Mouse (Mus musculus) midbrain, embryonic 11.5 days (tissue): ENCODE data around the gene Kdm5c. TPM values are rescaled to one million over a fixed set of nuclear protein-coding genes. Genes with fewer than 3 reads are reported as not detected.

Experiments
- ATAC-seq: fragments of 200-750 bp; cut with Nextera tagmentation; 2 replicates; pipeline ENCODE4 v1.8.0; 2017; ENCODE audit warnings: moderate TSS enrichment, moderate library complexity; ENCODE audit not compliant: low FRiP score
- DNase-seq: peaks from one replicate; pipeline ENCODE4 v3.0.0; 2015; ENCODE audit warnings: low spot score; ENCODE audit errors: missing footprints
- H3K27ac ChIP-seq: fragments of 300-500 bp; sonication (generic); 2 replicates; pipeline ENCODE4 v1.5.1; 2014; ENCODE audit warnings: low read depth, low read length
- H3K27me3 ChIP-seq: fragments of 300-500 bp; sonication (generic); 2 replicates; pipeline ENCODE4 v1.6.1; 2014; ENCODE audit warnings: mild to moderate bottlenecking, low read length, moderate library complexity, mixed read lengths; ENCODE audit not compliant: control insufficient read depth, insufficient read depth
- H3K36me3 ChIP-seq: fragments of 300-500 bp; sonication (generic); 2 replicates; pipeline ENCODE4 v1.6.1; 2014; ENCODE audit warnings: mild to moderate bottlenecking, low read length, moderate library complexity, mixed read lengths; ENCODE audit not compliant: control insufficient read depth, insufficient read depth
- H3K4me1 ChIP-seq: fragments of 300-500 bp; sonication (generic); 2 replicates; pipeline ENCODE4 v1.6.1; 2014; ENCODE audit warnings: low read length; ENCODE audit not compliant: control insufficient read depth, insufficient read depth
- H3K4me2 ChIP-seq: fragments of 300-500 bp; sonication (generic); 2 replicates; pipeline ENCODE4 v1.6.1; 2014; ENCODE audit warnings: mild to moderate bottlenecking, moderate library complexity
- H3K4me3 ChIP-seq: fragments of 300-500 bp; sonication (generic); 2 replicates; pipeline ENCODE4 v1.5.1; 2014; ENCODE audit warnings: low read depth, low read length
- H3K9ac ChIP-seq: fragments of 300-500 bp; sonication (generic); 2 replicates; pipeline ENCODE4 v1.6.1; 2014; ENCODE audit warnings: low read length
- H3K9me3 ChIP-seq: fragments of 300-500 bp; sonication (generic); 2 replicates; pipeline ENCODE4 v1.6.1; 2016; ENCODE audit warnings: low read length; ENCODE audit not compliant: control insufficient read depth
- WGBS: fragments of 180-500 bp; shearing (Covaris S2); extraction: QIAGEN DNeasy Blood & Tissue Kit; methylation state at CpG from one replicate; pipeline ENCODE4 v1.1.7; 2014; 5-methylcytosine and 5-hydroxymethylcytosine counted together
- polyA plus RNA-seq: library from polyadenylated mRNA; unstranded; fragments of >200 nt; fragmentation: Nextera tagmentation; extraction: Ambion mirVana; gene quantifications from 2 replicates; pipeline ENCODE4 v1.2.1, GENCODE M21; 2014

Gene Kdm5c
- polyA plus RNA-seq: 29.4 and 30.1 TPM in 2 replicates

GRCm38 (mm10) chrX:152232781-152233763, at the start of gene Kdm5c:
Gene Kdm5c, plus strand, starts transcription at chrX:152233020.
- no peaks in the 10 kb centered on the region; the same call in 1 of the 2 replicates for H3K36me3 ChIP-seq
- peak within 1 kb of the TSS; percentile 47; the same call in 1 of the 2 replicates for H3K27ac ChIP-seq
- DNase-seq (peak; percentile 100), ATAC-seq (peak; percentile 98)
- no peaks in the 10 kb centered on the region for H3K27me3 ChIP-seq
- no peaks in the 10 kb centered on the region for H3K9me3 ChIP-seq
- H3K4me1 ChIP-seq: peaks cover 12% of the 10 kb centered on the region
- peak within 1 kb of the TSS; percentile 56 for H3K4me2 ChIP-seq
- peak within 1 kb of the TSS; percentile 93 for H3K9ac ChIP-seq
- peak within 1 kb of the TSS; percentile 94 for H3K4me3 ChIP-seq
- under 1% methylated on average over 69 of the region's 69 CpGs for WGBS

- Histone ChIP-seq H3K9me3 (no peaks in the 10 kb centered on the region), H3K27ac (no peak overlapping the region), H3K4me2 (no peak overlapping the region), H3K4me3 (no peak overlapping the region), H3K4me1 (no peaks in the 10 kb centered on the region), H3K9ac (no peak overlapping the region), H3K27me3 (peaks cover 58% of the 10 kb centered on the region), H3K36me3 (no peaks in the 10 kb centered on the region)
- ATAC-seq (no peak), DNase-seq (no peak)
Measured at GRCm38 (mm10) chrX:152187151-152187550, 45.7 kb upstream of the Kdm5c start.

GRCm38 (mm10) chrX:152191266-152191665, 41.6 kb upstream of the Kdm5c start:
- no peak for ATAC-seq
- Histone ChIP-seq H3K27me3 (peaks cover 80% of the 10 kb centered on the region), H3K4me2 (no peak overlapping the region), H3K4me3 (no peak overlapping the region), H3K4me1 (no peaks in the 10 kb centered on the region), H3K9me3 (no peaks in the 10 kb centered on the region), H3K27ac (no peak overlapping the region), H3K36me3 (no peaks in the 10 kb centered on the region), H3K9ac (no peak overlapping the region)
- 83% methylated on average over 1 of the region's 1 CpGs for WGBS
- DNase-seq: no peak

GRCm38 (mm10) chrX:152197814-152198648, 34.8 kb upstream of the Kdm5c start:
- H3K9ac ChIP-seq: no peak overlapping the region
- peak; percentile 95 for DNase-seq
- 36% methylated on average over 1 of the region's 1 CpGs for WGBS
- H3K4me3 ChIP-seq: no peak overlapping the region
- H3K4me1 ChIP-seq: peaks cover 13% of the 10 kb centered on the region
- peak overlapping the region; percentile 78 for H3K27ac ChIP-seq
- H3K36me3 ChIP-seq: no peaks in the 10 kb centered on the region
- H3K9me3 ChIP-seq: no peaks in the 10 kb centered on the region
- H3K4me2 ChIP-seq: no peak overlapping the region; the same call in 1 of the 2 replicates
- ATAC-seq: peak; percentile 90
- peaks cover 88% of the 10 kb centered on the region for H3K27me3 ChIP-seq

GRCm38 (mm10) chrX:152201737-152202421, 30.9 kb upstream of the Kdm5c start:
- WGBS: 30% methylated on average over 4 of the region's 4 CpGs
- peaks cover 90% of the 10 kb centered on the region for H3K27me3 ChIP-seq
- no peak for DNase-seq

GRCm38 (mm10) chrX:152202422-152203103, 30.3 kb upstream of the Kdm5c start:
- 0 out of 2 replicates have a peak, but pooled peaks have one; percentile 6 for ATAC-seq
- Histone ChIP-seq H3K9ac (no peak overlapping the region), H3K27ac (no peak overlapping the region), H3K36me3 (no peaks in the 10 kb centered on the region), H3K9me3 (no peaks in the 10 kb centered on the region), H3K4me1 (peaks cover 9% of the 10 kb centered on the region), H3K4me3 (no peak overlapping the region), H3K27me3 (peaks cover 89% of the 10 kb centered on the region), H3K4me2 (no peak overlapping the region)
- DNase-seq: no peak
- 31% methylated on average over 6 of the region's 8 CpGs for WGBS

More at GRCm38 (mm10) chrX:152201737-152202421, 30.9 kb upstream of the Kdm5c start:
- Histone ChIP-seq H3K4me2 (no peak overlapping the region), H3K27ac (no peak overlapping the region), H3K4me3 (no peak overlapping the region), H3K9ac (no peak overlapping the region), H3K36me3 (no peaks in the 10 kb centered on the region), H3K4me1 (peaks cover 13% of the 10 kb centered on the region), H3K9me3 (no peaks in the 10 kb centered on the region)
- no peak for ATAC-seq

- H3K9ac ChIP-seq: no peak overlapping the region
- DNase-seq (no peak), ATAC-seq (no peak)
- peaks cover 6% of the 10 kb centered on the region; the same call in 1 of the 2 replicates for H3K4me1 ChIP-seq
- H3K4me2 ChIP-seq: no peak overlapping the region
- H3K27ac ChIP-seq: no peak overlapping the region
- no peaks in the 10 kb centered on the region for H3K36me3 ChIP-seq
- no peaks in the 10 kb centered on the region for H3K9me3 ChIP-seq
- H3K27me3 ChIP-seq: peaks cover 86% of the 10 kb centered on the region
- 72% methylated on average over 4 of the region's 4 CpGs for WGBS
- no peak overlapping the region for H3K4me3 ChIP-seq
Measured at GRCm38 (mm10) chrX:152203247-152203646, 29.6 kb upstream of the Kdm5c start.

- Histone ChIP-seq H3K27me3 (peaks cover 85% of the 10 kb centered on the region), H3K4me2 (no peak overlapping the region), H3K9me3 (no peaks in the 10 kb centered on the region), H3K4me3 (no peak overlapping the region), H3K36me3 (no peaks in the 10 kb centered on the region), H3K27ac (no peak overlapping the region), H3K4me1 (0 out of 2 replicates have a peak, but pooled peaks cover 4% of the 10 kb centered on the region), H3K9ac (no peak overlapping the region)
- 91% methylated on average over 1 of the region's 1 CpGs for WGBS
- no peak for DNase-seq
- no peak for ATAC-seq
Measured at GRCm38 (mm10) chrX:152205486-152205885, 27.3 kb upstream of the Kdm5c start.
